Mouse (Mus musculus): ENCODE measurements around the gene Ruvbl2.
A peak's percentile ranks its signal among the peaks of the same experiment; 100 is the strongest.

Ruvbl2 gene

GRCm38 (mm10) chr7:45461326-45461725 is 23.4 kb upstream of the Ruvbl2 start:
- DNase-seq (ENCODE audit: low spot score in 2 of 2): no peak

GRCm38 (mm10) chr7:45460860-45461314 is 23.0 kb upstream of the Ruvbl2 start:
- peak; percentile 65 to 74 for DNase-seq (ENCODE audit: low spot score in 2 of 2)

DNA sequence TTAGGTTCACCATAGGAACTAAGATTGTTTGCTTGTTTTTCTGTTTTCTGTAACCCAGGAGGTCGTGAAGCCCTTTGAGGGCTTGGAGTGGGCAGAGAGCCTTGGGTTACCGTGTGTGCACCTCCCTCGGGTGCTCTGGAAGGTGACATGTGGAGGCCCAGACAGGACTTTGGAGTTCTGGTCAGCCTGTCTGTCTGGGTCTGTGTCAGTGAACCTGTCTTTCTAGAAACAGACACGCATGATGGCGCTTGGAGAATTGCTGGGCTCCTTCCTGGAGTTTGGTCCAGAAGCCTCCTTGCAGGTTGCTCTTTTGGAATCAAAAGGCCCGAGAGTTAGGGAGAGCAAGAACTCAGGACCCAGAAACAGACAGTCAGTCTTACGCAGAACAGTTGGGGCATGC is 22.5 kb upstream of the Ruvbl2 start:
- no peak for DNase-seq (ENCODE audit: low spot score in 2 of 2)

- peak; percentile 98 to 99 for DNase-seq (ENCODE audit: low spot score in 2 of 2)
Measured at GRCm38 (mm10) chr7:45459564-45460140, 21.8 kb upstream of the Ruvbl2 start, which contains the start of gene Ftl1. Ftl1 (minus strand) TSS chr7:45459884.

DNA sequence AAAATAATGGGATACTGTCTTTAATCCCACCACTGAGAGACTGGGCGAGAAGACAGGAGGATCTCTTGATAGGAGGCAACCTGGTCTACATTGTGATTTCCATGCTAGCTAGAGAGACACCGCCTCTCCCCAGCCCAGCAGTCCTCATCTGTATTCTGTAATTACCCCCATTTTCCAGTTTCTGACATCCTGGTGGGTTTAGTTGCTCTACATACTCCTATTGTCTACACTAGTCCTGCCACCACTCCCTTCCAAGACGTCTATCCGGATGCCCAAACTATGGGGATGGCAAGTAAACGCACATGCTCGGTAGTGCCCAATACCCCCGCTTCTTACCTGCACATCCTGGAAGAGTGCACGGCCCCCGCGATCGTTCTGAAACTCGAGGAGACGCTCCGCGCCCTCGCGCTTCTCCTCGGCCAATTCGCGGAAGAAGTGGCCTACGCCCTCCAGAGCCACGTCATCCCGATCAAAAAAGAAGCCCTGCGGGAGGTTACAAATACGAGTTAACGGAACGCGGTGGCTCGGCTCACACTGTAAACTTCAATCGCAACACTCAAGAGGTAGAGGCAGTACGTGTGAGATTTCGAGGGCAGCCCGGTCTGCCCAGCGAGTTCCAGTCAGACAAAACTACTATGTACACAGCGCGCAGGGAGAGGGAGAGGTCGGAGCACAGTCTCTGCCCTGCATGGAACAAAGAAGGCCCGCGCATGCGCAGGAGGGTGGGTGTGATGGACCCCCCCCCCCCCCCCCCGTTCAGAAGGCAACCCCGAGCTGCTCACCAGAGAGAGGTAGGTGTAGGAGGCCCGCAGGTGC is 21.1 kb upstream of the Ruvbl2 start:
- DNase-seq (ENCODE audit: low spot score in 2 of 2): peak; percentile 72 to 79

- peak; percentile 62 to 69 for DNase-seq (ENCODE audit: low spot score in 2 of 2)
Measured at GRCm38 (mm10) chr7:45457204-45458060, 19.5 kb upstream of the Ruvbl2 start.

DNA sequence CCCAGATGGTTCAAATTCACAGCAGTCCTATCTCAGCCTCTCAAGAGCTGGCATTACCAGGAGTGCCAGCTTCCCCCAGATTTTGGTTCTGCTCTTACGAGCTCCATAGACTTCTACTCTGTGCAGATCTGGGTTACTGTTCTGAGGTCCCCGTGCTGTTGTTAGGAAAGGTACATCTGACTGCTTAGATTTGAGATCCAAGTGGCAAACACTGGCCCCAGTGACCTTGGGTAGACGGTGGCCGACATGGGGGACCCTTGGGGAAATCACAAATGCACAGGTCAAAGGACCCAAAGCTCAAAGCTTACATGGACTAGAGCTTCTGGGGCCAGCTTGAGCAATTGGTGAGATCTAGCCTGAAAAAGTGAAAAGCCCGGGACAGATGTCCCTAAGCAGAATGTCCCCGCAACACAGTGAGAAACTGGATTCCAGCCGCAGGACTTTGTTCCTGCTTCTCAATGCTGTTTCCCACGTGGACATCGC is 18.9 kb upstream of the Ruvbl2 start:
- no peak for DNase-seq (ENCODE audit: low spot score in 2 of 2)

- no peak for DNase-seq (ENCODE audit: low spot score in 2 of 2)
Measured at GRCm38 (mm10) chr7:45455932-45456696, 18.2 kb upstream of the Ruvbl2 start.

GRCm38 (mm10) chr7:45454971-45455370 is 17.1 kb upstream of the Ruvbl2 start:
- no peak for DNase-seq (ENCODE audit: low spot score in 2 of 2)

GRCm38 (mm10) chr7:45451344-45451982 is 13.6 kb upstream of the Ruvbl2 start:
- peak; percentile 79 for DNase-seq (ENCODE audit: low spot score in 2 of 2)

GRCm38 (mm10) chr7:45449974-45450373 is 12.1 kb upstream of the Ruvbl2 start:
- DNase-seq (ENCODE audit: low spot score in 2 of 2): no peak

GRCm38 (mm10) chr7:45447325-45447990 is 9.6 kb upstream of the Ruvbl2 start:
- no peak for DNase-seq (ENCODE audit: low spot score in 2 of 2)

GRCm38 (mm10) chr7:45446589-45446988 is 8.7 kb upstream of the Ruvbl2 start:
- DNase-seq (ENCODE audit: low spot score in 2 of 2): no peak

DNA sequence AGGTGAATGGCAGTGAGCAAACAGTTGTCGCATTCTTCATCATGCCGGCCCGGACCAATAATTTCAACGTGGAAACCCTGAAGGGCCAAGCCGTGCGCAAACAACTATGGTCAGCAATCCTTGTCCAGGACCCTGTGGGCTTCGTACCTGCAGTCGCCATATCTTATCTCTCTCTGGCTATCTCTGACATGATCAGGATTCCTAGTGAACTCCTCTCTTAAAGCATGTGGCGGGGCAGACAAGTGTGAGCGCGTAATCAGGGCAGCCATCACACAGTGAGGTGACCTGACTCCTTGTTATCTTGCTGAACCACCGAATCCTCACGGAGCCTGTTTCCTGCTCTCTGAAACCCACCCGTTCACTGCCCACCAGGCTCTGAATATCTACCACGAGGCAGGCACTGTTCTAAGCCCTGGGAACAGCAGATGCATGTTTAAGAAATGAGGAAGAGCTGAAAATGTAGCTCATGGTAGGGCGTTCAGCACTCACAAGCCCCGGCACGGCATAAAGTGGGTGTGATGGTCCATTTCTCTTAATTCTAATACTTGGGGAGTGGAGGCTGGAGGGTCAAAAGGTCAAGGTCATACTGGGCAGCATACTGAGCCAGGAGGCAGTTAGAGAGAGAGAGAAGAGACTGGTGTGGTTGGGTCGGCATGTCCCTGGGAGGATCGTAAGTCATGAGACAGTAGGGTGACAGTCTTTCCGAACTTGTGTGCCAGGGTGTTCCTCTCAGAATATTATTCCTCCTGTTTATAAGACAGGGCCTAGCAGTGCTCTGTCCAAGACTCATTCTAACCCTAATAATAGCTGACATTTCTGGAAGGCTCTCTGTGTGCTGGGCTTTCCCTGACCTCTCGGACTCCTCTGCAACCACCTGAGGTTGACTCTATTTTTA is 5.9 kb upstream of the Ruvbl2 start:
- no peak for DNase-seq (ENCODE audit: low spot score in 2 of 2)

- DNase-seq (ENCODE audit: low spot score in 2 of 2): no peak
Measured at GRCm38 (mm10) chr7:45437046-45437445, 850 bp downstream of the Ruvbl2 start.

DNA sequence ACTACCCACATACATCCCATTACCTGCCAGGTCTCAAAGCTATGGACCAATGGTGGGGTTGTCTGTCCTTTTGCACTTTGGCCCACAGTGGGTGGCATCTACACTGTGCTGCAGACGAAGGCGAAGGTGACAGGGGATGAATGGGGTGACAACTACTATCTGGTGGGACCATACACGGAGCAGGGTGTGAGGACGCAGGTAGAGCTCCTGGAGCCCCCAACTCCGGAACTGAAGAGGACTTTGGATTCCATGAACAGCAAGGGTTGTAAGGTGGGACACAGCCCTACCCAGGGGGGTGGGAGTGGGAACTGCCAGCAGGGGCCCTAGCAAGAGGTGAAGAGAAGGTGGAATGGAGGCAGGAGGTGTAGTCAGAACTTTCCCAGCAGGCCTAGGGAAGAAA is 1.5 kb downstream of the Ruvbl2 start:
- DNase-seq (ENCODE audit: low spot score in 2 of 2): no peak

DNA sequence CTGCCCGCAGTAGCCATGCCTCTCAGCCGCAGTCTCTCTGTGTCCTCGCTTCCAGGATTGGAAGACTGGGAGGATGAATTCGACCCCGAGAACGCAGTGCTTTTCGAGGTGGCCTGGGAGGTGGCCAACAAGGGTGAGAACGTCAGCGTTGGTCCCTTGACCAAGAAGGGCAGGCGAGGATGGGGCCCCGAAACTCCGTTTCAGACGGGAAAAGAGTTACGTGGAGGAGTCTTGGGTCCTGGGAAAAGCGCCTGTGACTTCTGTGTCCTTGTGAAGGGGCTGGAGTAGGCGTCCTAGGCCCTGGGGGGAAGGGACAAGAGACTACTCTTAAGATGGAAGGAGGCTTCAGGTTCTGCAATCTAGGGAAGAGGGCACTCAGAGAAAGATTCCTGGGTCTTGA is 2.9 kb downstream of the Ruvbl2 start:
- DNase-seq (ENCODE audit: low spot score in 2 of 2): no peak

DNA sequence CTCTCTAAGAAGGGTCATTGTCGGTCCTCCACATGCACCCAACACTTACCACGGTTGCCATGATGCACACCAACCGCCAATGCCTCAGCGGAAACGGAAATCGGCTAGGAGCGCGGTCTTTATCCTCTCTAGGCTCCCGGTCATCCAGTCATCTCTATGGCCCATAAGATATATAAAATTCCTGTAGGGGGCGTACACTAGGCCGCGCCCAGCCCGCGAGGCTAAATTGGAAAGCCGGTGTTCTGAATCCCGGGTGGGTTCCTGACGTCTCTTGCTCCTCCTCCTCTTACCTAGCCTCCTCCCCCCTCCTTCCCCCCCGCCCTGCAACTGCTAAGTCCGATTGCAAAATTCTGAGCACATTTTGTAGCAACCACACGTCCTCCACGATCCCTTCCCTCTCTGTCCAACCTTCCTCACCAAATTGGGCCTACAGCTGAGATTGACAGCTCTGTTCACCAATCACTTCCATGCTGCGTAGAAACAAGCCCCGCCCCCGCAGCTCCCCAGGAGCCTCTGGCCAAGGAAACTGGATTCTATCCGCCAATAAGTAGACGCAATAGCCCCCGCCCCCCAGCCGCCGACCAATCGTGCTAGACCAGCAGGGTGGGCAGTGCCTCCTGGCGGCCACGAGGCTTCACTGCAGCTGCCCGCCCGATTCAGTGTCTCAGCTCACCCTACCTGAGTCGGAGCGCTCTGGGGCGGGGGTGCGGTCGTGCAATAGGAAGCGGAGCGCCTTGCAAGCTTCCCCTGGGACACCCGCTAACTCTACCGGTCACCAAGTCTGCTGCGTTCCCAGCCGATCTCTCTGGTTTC is 3.5 kb downstream of the Ruvbl2 start, which contains the start of gene Gys1:
Gys1 (plus strand) TSS at position 642 of the 813 bp plus-strand sequence.
- peak; percentile 100 for DNase-seq (ENCODE audit: low spot score in 2 of 2)

Data from spleen, postnatal 36 days (tissue).